Mouse (Mus musculus) testis, adult 2 months (tissue): ENCODE measurements around the gene Sipa1l1.

ENCODE experiments used
- CTCF ChIP-seq: fragments of 200-500 bp; IDR thresholded peaks from 2 replicates; pipeline ENCODE4 v1.5.1; 2012; ENCODE audit warnings: low read depth, mild to moderate bottlenecking, inconsistent platforms, low read length, moderate library complexity; ENCODE audit not compliant: control insufficient read depth, insufficient read depth, insufficient replicate concordance
- POLR2A ChIP-seq: fragments of 200-500 bp; IDR thresholded peaks from 2 replicates; pipeline ENCODE4 v1.6.1; 2012; ENCODE audit warnings: low read depth, mild to moderate bottlenecking, inconsistent platforms, low read length, moderate library complexity; ENCODE audit not compliant: control insufficient read depth

- TF ChIP-seq CTCF (no peak), POLR2A (no peak)
These were observed 116.9 kb downstream of the Sipa1l1 start for GRCm38 (mm10) chr12:82286068-82286467.
